Mouse (Mus musculus): ENCODE measurements around the gene Gm13103.
"Not testable (repeated sequence)": the region's sequence is repeated elsewhere in the genome, so short reads cannot be mapped to it uniquely, and the experiment has no call there.

Gene Gm13103

GRCm38 (mm10) chr4:143846197-143846596, at the start of gene Gm13103:
TSS of gene Gm13103 (plus strand) at chr4:143846497.
- not testable (repeated sequence) for DNase-seq (ENCODE audit: low spot score)

- no peak for DNase-seq (ENCODE audit: low spot score)
Measured at GRCm38 (mm10) chr4:143815993-143816392, 30.3 kb upstream of the Gm13103 start, which contains the start of gene Gm13084. TSS of gene Gm13084 (minus strand) at chr4:143816093.

GRCm38 (mm10) chr4:143882371-143882770, 36.1 kb downstream of the Gm13103 start:
- DNase-seq (ENCODE audit: low spot score), result not testable (repeated sequence)

- DNase-seq (ENCODE audit: low spot score), result not testable (repeated sequence)
Measured at GRCm38 (mm10) chr4:143894406-143894805, 48.1 kb downstream of the Gm13103 start.

GRCm38 (mm10) chr4:143900280-143900679, 54.0 kb downstream of the Gm13103 start, which contains the start of gene Pramef6:
TSS of gene Pramef6 (minus strand) at chr4:143900380.
- DNase-seq (ENCODE audit: low spot score), result not testable (repeated sequence)
